Mouse (Mus musculus) G1E (cell line): ENCODE results near the gene Nhsl2. TPM values are rescaled to one million over a fixed set of nuclear protein-coding genes. Genes with fewer than 3 reads are reported as not detected.

Experiments used
- ATAC-seq: 2 replicates; pipeline ENCODE4 v1.8.0; 2016; ENCODE audit warnings: mild to moderate bottlenecking; ENCODE audit not compliant: insufficient number of reproducible peaks, poor library complexity, low FRiP score, severe bottlenecking; ENCODE audit errors: extremely low read depth
- DNase-seq: peaks from one replicate; pipeline ENCODE4 v3.0.0; 2012; ENCODE audit warnings: low spot score
- H3K27me3 ChIP-seq: 2 replicates; pipeline ENCODE4 v1.6.1; 2012; ENCODE audit warnings: mild to moderate bottlenecking, low read length, inconsistent platforms; ENCODE audit not compliant: insufficient read depth
- H3K36me3 ChIP-seq: replicated peaks from 2 replicates; pipeline ENCODE3; 2012; ENCODE audit warnings: mild to moderate bottlenecking, inconsistent platforms
- H3K4me1 ChIP-seq: 2 replicates; pipeline ENCODE4 v1.6.1; 2012; ENCODE audit warnings: low read depth, low read length, inconsistent platforms, mixed read lengths; ENCODE audit not compliant: insufficient read depth
- H3K4me3 ChIP-seq: 2 replicates; pipeline ENCODE4 v1.5.1; 2012; ENCODE audit warnings: low read depth, mild to moderate bottlenecking, inconsistent platforms, low read length, moderate library complexity, mixed read lengths
- H3K9me3 ChIP-seq: replicated peaks from 2 replicates; pipeline ENCODE4 v1.6.1; 2012; ENCODE audit warnings: inconsistent platforms
- CTCF ChIP-seq: IDR thresholded peaks from 2 replicates; pipeline ENCODE4 v1.5.1; 2012; ENCODE audit warnings: low read depth, low read length, inconsistent platforms, mixed read lengths
- GATA1 ChIP-seq: IDR thresholded peaks from 2 replicates; pipeline ENCODE4 v1.6.1; 2012; ENCODE audit warnings: borderline replicate concordance, low read length, inconsistent platforms, mixed read lengths
- GATA2 ChIP-seq: IDR thresholded peaks from 2 replicates; pipeline ENCODE4 v1.6.1; 2012; ENCODE audit warnings: low read depth, low read length, inconsistent platforms, borderline replicate concordance
- POLR2AphosphoS5 ChIP-seq: IDR thresholded peaks from 2 replicates; pipeline ENCODE4 v1.6.1; 2012; ENCODE audit warnings: low read depth, low read length, inconsistent platforms; ENCODE audit not compliant: insufficient replicate concordance
- TAL1 ChIP-seq: conservative IDR thresholded peaks from 2 replicates; pipeline ENCODE4 v1.6.1; 2012; ENCODE audit warnings: low read depth, low read length, inconsistent platforms, mixed read lengths
- polyA plus RNA-seq: library from polyadenylated mRNA; stranded (reverse); fragments of >175 nt; gene quantifications from 2 replicates; pipeline ENCODE4 v1.2.3, GENCODE M21; 2012
- total RNA-seq, 2 experiments: library from RNA; stranded (forward) in 1 of 2; stranded (reverse) in 1 of 2; fragments of 200-1000 nt in 1 of 2; fragments of >200 nt in 1 of 2; fragmentation: Nextera tagmentation in 1 of 2; gene quantifications; 2 replicates each; pipeline ENCODE4 v1.2.3; 2014 to 2017

Gene Nhsl2
- total and polyA plus RNA-seq, 3 experiments = 0.02 to 0.05 TPM; not detected in 1

DNA sequence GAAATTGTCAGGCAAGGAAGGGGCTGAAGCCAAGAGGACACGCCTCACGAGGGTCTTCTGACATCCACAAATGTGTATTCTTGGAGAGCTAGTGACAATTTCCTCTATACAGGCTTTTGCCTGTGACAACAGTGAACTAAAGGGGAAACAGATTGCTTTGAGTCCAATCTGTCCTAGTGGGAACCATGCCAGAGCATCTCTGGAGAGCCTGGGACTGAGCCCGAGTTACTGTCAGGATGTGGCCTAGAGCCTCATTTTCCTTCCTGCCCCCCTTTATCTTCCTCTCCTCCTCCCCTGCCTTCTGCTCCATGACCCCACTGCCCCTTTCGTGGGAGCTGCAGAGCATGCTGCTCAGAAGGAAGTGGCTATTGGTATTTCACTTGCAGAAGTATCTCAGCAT is 49.2 kb downstream of the Nhsl2 start:
- DNase-seq (no peak), ATAC-seq (no peak)
- TF ChIP-seq CTCF = no peak
- TF ChIP-seq GATA2 = no peak
- no peak for TF ChIP-seq TAL1
- no peak for TF ChIP-seq GATA1
- no peak for TF ChIP-seq POLR2AphosphoS5
- H3K4me3 ChIP-seq = no peak overlapping the region
- no peaks in the 10 kb centered on the region for H3K4me1 ChIP-seq
- no peaks in the 10 kb centered on the region for H3K27me3 ChIP-seq
- H3K9me3 ChIP-seq = no peaks in the 10 kb centered on the region
- no peaks in the 10 kb centered on the region for H3K36me3 ChIP-seq

DNA sequence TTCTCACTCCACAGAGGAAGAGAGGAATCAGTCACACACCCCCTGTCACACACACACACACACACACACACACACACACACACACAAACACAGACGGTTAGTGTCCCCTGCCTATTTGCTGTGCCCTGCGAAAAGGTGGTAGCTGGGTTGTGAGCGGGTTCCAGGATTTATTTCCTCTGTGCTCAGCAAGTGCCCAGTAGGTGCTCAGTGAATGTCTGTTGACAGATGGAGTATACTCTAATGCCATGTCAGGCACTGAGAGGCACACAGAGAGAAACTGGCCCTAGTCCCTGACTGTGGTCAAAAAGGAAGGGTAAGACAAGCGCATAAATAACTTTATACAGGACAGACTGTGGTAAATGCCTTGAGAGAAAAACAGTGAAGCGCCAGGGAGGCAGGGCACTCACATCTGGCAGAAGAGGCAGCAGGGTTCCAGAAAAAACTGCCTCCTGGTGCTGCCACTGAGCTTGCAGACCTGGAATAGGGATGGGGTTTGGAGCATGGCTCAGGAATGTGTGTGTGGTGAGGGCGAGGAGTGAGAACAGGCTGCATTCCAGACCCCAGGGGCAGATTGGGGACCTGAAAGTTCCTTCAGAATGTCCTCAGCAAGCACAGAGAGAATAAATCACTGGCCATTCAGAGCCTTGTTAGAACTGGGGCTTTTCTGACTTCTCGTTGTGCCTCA is 52.8 kb downstream of the Nhsl2 start:
- H3K9me3 ChIP-seq = no peaks in the 10 kb centered on the region
- DNase-seq (no peak), ATAC-seq (no peak)
- TF ChIP-seq GATA2 = no peak
- TF ChIP-seq TAL1 = no peak
- no peak for TF ChIP-seq POLR2AphosphoS5
- TF ChIP-seq CTCF = no peak
- TF ChIP-seq GATA1 = no peak
- no peak overlapping the region for H3K4me3 ChIP-seq
- H3K36me3 ChIP-seq = no peaks in the 10 kb centered on the region
- no peaks in the 10 kb centered on the region for H3K27me3 ChIP-seq
- H3K4me1 ChIP-seq = no peaks in the 10 kb centered on the region

DNA sequence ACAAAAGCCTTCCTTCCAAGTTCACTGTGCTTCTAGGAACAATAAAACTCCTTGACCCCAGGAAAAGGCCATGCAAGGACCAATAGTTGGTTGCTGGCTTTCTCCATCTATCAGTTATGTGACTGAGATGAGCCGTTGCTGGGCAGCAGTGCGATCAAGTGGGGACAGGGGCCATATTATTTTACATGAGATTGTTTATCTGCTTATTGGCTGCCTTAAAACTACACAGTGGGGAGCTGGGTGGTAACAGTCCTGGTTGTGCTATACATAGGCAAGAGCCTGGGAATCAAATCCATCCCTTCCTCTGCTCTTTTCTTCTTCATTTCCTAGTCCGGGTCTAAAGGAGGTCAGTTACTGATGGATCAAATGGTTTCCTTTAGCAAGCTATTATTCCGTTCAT is 53.4 kb downstream of the Nhsl2 start:
- Histone ChIP-seq H3K4me3 (no peak overlapping the region), H3K4me1 (no peaks in the 10 kb centered on the region), H3K27me3 (no peaks in the 10 kb centered on the region), H3K9me3 (no peaks in the 10 kb centered on the region), H3K36me3 (no peaks in the 10 kb centered on the region)
- TF ChIP-seq CTCF (no peak), TAL1 (no peak), GATA1 (no peak), GATA2 (no peak)
- DNase-seq (no peak), ATAC-seq (no peak)

DNA sequence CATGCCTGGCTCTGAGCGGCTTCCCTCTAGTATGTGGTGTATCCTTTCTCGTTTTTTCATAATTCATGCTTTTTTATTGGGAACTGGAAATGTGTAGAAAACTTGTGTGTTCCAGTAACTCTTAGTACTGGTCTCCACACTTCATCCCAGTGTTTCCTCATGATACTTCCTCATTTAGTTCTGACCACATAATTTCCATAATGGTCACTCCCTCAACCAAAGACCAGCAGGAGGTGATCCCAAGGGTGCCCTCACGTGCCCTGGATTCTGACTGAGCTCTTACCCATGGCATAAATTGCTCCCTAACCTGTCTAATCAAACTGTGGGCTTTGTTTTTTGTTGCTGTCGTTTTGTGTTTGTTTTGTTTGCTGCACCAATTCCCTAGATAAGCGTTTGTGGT is 58.1 kb downstream of the Nhsl2 start:
- DNase-seq = no peak
- Histone ChIP-seq H3K4me1 (no peaks in the 10 kb centered on the region), H3K36me3 (no peaks in the 10 kb centered on the region), H3K9me3 (no peaks in the 10 kb centered on the region), H3K27me3 (no peaks in the 10 kb centered on the region), H3K4me3 (no peak overlapping the region)
- TF ChIP-seq GATA1 = no peak
- TF ChIP-seq TAL1 = no peak
- no peak for TF ChIP-seq CTCF
- TF ChIP-seq GATA2 = no peak
- no peak for TF ChIP-seq POLR2AphosphoS5
- no peak for ATAC-seq

DNA sequence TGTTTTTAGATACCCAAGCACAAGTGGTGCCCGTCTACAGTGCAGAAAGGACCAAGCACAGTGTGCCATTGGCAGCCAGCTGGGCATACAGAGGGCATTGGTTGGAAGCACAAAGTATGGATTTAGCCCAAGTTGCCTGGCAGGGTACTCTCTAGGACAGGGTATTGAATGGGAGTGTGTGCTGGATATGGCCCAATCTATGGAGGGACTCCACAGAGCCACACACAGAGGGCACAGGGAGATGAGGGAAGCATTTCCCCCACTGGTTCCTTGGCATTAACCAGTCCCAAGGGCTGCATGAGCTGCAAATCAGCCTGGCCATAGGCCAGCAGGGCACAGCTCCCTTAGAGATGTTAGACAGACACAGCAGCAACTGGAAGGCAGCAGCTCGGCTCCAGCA is 79.9 kb downstream of the Nhsl2 start:
- Histone ChIP-seq H3K4me3 (no peak overlapping the region), H3K27me3 (no peaks in the 10 kb centered on the region), H3K4me1 (no peaks in the 10 kb centered on the region), H3K9me3 (no peaks in the 10 kb centered on the region), H3K36me3 (no peaks in the 10 kb centered on the region)
- TF ChIP-seq CTCF (no peak), TAL1 (no peak), GATA1 (no peak), GATA2 (no peak), POLR2AphosphoS5 (no peak)
- no peak for ATAC-seq
- no peak for DNase-seq

DNA sequence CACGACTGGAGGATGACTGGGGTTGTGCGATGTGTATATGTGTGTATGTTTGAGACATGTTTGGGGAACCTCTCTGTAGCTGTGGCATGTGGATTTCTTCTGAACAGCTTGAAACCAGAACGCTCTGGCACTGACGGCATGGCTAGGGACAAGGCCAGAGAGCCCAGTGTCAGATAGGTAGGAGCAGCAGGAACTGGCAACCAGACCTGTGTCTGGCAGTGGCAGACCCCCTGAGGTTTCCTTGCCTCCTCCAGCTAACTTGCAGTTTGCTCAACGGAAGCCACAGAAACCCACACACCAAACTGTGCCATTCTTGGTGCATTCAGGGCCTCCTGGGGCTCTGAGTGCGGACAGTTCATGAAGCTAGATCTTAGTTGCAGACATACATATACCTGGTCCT is 81.1 kb downstream of the Nhsl2 start:
- no peak for DNase-seq
- ATAC-seq = no peak
- H3K4me1 ChIP-seq = no peaks in the 10 kb centered on the region
- no peak overlapping the region for H3K4me3 ChIP-seq
- no peaks in the 10 kb centered on the region for H3K27me3 ChIP-seq
- TF ChIP-seq POLR2AphosphoS5 (no peak), CTCF (no peak), GATA1 (no peak), TAL1 (no peak), GATA2 (no peak)
- no peaks in the 10 kb centered on the region for H3K36me3 ChIP-seq
- no peaks in the 10 kb centered on the region for H3K9me3 ChIP-seq

DNA sequence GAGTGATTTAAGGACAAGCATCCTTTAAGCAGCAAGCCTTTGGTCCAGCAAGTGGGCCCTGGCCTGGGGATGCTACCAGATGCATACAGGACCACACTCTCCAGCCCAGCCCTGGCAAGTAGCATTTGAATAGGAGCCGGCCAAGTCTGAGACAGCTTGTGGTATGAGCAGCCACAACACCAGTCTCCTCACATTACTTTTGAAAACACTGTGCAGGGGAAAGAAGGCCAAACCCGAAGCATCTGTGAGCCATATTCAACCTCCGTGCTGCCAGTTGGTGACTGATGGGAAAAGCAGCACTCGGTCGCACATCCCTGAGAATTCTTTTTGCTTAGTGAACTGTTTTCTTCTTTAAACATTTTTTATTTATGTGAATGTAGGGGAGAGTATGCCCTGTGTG is 81.8 kb downstream of the Nhsl2 start:
- Histone ChIP-seq H3K9me3 (no peaks in the 10 kb centered on the region), H3K4me1 (no peaks in the 10 kb centered on the region), H3K36me3 (no peaks in the 10 kb centered on the region), H3K27me3 (no peaks in the 10 kb centered on the region), H3K4me3 (no peak overlapping the region)
- ATAC-seq (no peak), DNase-seq (no peak)
- TF ChIP-seq GATA2 = no peak
- no peak for TF ChIP-seq TAL1
- no peak for TF ChIP-seq GATA1
- no peak for TF ChIP-seq POLR2AphosphoS5
- no peak for TF ChIP-seq CTCF
